Mouse (Mus musculus): ENCODE data around the gene Ube3b. TPM values are rescaled to one million over a fixed set of nuclear protein-coding genes. Genes with fewer than 3 reads are reported as not detected.

The Ube3b gene
- total RNA-seq, 2 experiments from 2014 or later = 18.5 to 26.6 TPM

Other genes with a start within 250 kb of the Ube3b start
- gene Acacb, start 234.1 kb upstream of the Ube3b start, total RNA-seq (2015) = 0.24 and 0.30 TPM in 2 replicates
- 0.08 and 0.37 TPM in 2 replicates for gene Acacb, start 234.1 kb upstream of the Ube3b start, total RNA-seq (2017)
- gene Foxn4, start 106.8 kb upstream of the Ube3b start, total RNA-seq (2015) = not detected in 2 replicates
- gene Foxn4, start 106.8 kb upstream of the Ube3b start, total RNA-seq (2017) = not detected in 2 replicates
- 1.5 and 1.6 TPM in 2 replicates for gene Myo1h, start 91.4 kb upstream of the Ube3b start, total RNA-seq (2015)
- 0.58 and 2.0 TPM in 2 replicates for gene Myo1h, start 91.4 kb upstream of the Ube3b start, total RNA-seq (2017)
- gene Kctd10, start 99 bp upstream of the Ube3b start, total RNA-seq (2015) = 17.8 and 19.8 TPM in 2 replicates
- 35.8 and 38.6 TPM in 2 replicates for gene Kctd10, start 99 bp upstream of the Ube3b start, total RNA-seq (2017)
- 5.6 and 8.2 TPM in 2 replicates for gene Mmab, start 63.5 kb downstream of the Ube3b start, total RNA-seq (2015)
- gene Mmab, start 63.5 kb downstream of the Ube3b start, total RNA-seq (2017) = 14.4 and 20.6 TPM in 2 replicates
- 3.2 and 7.0 TPM in 2 replicates for gene Mvk, start 63.7 kb downstream of the Ube3b start, total RNA-seq (2015)
- 8.1 and 8.6 TPM in 2 replicates for gene Mvk, start 63.7 kb downstream of the Ube3b start, total RNA-seq (2017)
- gene Fam222a, start 187.4 kb downstream of the Ube3b start, total RNA-seq (2015) = 0.47 and 0.88 TPM in 2 replicates
- 0.04 TPM in 1 of 2 replicates, not detected in the other for gene Fam222a, start 187.4 kb downstream of the Ube3b start, total RNA-seq (2017)

Data from megakaryocyte progenitor cell, adult 5-6 weeks (primary cell).